Mouse (Mus musculus) urinary bladder, postnatal 4 days (tissue): Measurements from ENCODE around the gene Zfp282.

Experiments
- DNase-seq, 2 experiments: peaks; one replicate each; pipeline ENCODE4 v3.0.0; 2021 to 2022; ENCODE audit warnings: low spot score in 2 of 2

The Zfp282 gene

GRCm38 (mm10) chr6:47899416-47899815 is 22.4 kb downstream of the Zfp282 start:
- no peak for DNase-seq

GRCm38 (mm10) chr6:47903587-47903986 is 26.6 kb downstream of the Zfp282 start:
- no peak for DNase-seq

- DNase-seq, result no peak
Measured at GRCm38 (mm10) chr6:47904361-47904760, 27.4 kb downstream of the Zfp282 start.

GRCm38 (mm10) chr6:47904917-47905695 is 28.1 kb downstream of the Zfp282 start:
- no peak for DNase-seq

GRCm38 (mm10) chr6:47906326-47906725 is 29.3 kb downstream of the Zfp282 start:
- DNase-seq, result no peak

- DNase-seq, result no peak
Measured at GRCm38 (mm10) chr6:47909007-47909406, 32.0 kb downstream of the Zfp282 start.

GRCm38 (mm10) chr6:47911650-47912049 is 34.6 kb downstream of the Zfp282 start:
- no peak for DNase-seq

- DNase-seq, result no peak
Measured at GRCm38 (mm10) chr6:47912991-47913390, 36.0 kb downstream of the Zfp282 start.

GRCm38 (mm10) chr6:47917051-47917450 is 40.0 kb downstream of the Zfp282 start:
- no peak for DNase-seq

GRCm38 (mm10) chr6:47918768-47919274 is 41.8 kb downstream of the Zfp282 start:
- no peak for DNase-seq

GRCm38 (mm10) chr6:47919646-47920446 is 42.8 kb downstream of the Zfp282 start:
- no peak for DNase-seq

GRCm38 (mm10) chr6:47920447-47921340 is 43.7 kb downstream of the Zfp282 start, which contains the start of gene Zfp212:
Gene Zfp212 (plus strand): TSS chr6:47920476.
- DNase-seq, result peak; percentile 82 to 84

- DNase-seq, result no peak
Measured at GRCm38 (mm10) chr6:47942461-47942860, 65.5 kb downstream of the Zfp282 start.

GRCm38 (mm10) chr6:47943021-47943691 is 66.2 kb downstream of the Zfp282 start:
- peak; percentile 67 to 72 for DNase-seq

- no peak for DNase-seq
Measured at GRCm38 (mm10) chr6:47943721-47944120, 66.7 kb downstream of the Zfp282 start.

GRCm38 (mm10) chr6:47947388-47947787 is 70.4 kb downstream of the Zfp282 start:
- DNase-seq, result no peak

- peak; percentile 88 to 94 for DNase-seq
Measured at GRCm38 (mm10) chr6:47953191-47953726, 76.3 kb downstream of the Zfp282 start, which contains the start of gene Zfp956. Gene Zfp956 (plus strand): TSS chr6:47953390.

GRCm38 (mm10) chr6:47954425-47954824 is 77.4 kb downstream of the Zfp282 start:
- no peak for DNase-seq

- DNase-seq, result no peak
Measured at GRCm38 (mm10) chr6:47957816-47958215, 80.8 kb downstream of the Zfp282 start.
